ENCODE assay signal across 19 mouse cellular contexts in genomic region chr9:95679966-95680365, GRCm38 (mm10). TPM values are rescaled to one million over a fixed set of nuclear protein-coding genes. Genes with fewer than 3 reads are reported as not detected.
"Had no signal": no experiment of that assay in that cellular context is flagged by ENCODE, and none has a peak within 500 bp of the region (broad histone marks: within the 10 kb centered on the region; RNA-seq: fewer than 3 reads in every experiment).

No protein-coding gene starts in this region.

- H3K9me3 ChIP-seq: limb, embryonic 12.5 days; limb, embryonic 15.5 days had no signal

- H3K4me2 ChIP-seq: limb, embryonic 12.5 days; limb, embryonic 15.5 days; liver, embryonic 11.5 days; midbrain, embryonic 11.5 days had no signal

- H3K27ac ChIP-seq: limb, embryonic 12.5 days; limb, embryonic 15.5 days; liver, embryonic 14.5 days; stomach, postnatal 0 days had no signal

- DNase-seq: kidney, adult 18-20 months; left cerebral cortex, postnatal 4 days; liver, postnatal 0 days; midbrain, embryonic 14.5 days; right cerebral cortex, adult 18-20 months; right cerebral cortex, postnatal 14 days; right cerebral cortex, postnatal 4 days; thymus, adult 2 months; thymus, postnatal 14 days; thymus, postnatal 4 days had no signal

- H3K36me3 ChIP-seq: limb, embryonic 12.5 days; limb, embryonic 15.5 days had no signal

- H3K4me3 ChIP-seq: limb, embryonic 12.5 days; limb, embryonic 15.5 days had no signal

- ATAC-seq: inflammation-experienced regulatory T-cells, adult 6 months; intestine, embryonic 16.5 days; liver, postnatal 0 days had no signal

- H3K27me3 ChIP-seq: limb, embryonic 12.5 days; limb, embryonic 15.5 days had no signal

- H3K9ac ChIP-seq: limb, embryonic 12.5 days; limb, embryonic 15.5 days; liver, embryonic 14.5 days; liver, postnatal 0 days had no signal

RNA-seq across cellular contexts. Expression of gene Pcolce2, which starts 42.6 kb away (rescaled TPM):
- total RNA-seq: megakaryocyte-erythroid progenitor cell, adult 5-6 weeks had no signal
